Mouse (Mus musculus) spleen, adult 2 months (tissue): ENCODE data around the gene Hid1. TPM values are rescaled to one million over a fixed set of nuclear protein-coding genes. Genes with fewer than 3 reads are reported as not detected.

Experiments
- DNase-seq, 2 experiments: peaks; one replicate each; pipeline versions ENCODE4 v3.0.0 to v3.0.0-alpha.2; 2012 to 2021; ENCODE audit warnings: low spot score in 2 of 2, low read depth in 1 of 2
- H3K27ac ChIP-seq: fragments of 200-500 bp; 2 replicates; pipeline ENCODE4 v1.5.1; 2012; ENCODE audit warnings: low read length, inconsistent platforms; ENCODE audit not compliant: insufficient read depth
- H3K27me3 ChIP-seq: fragments of 200-500 bp; 2 replicates; pipeline ENCODE4 v1.6.1; 2012; ENCODE audit warnings: mild to moderate bottlenecking, moderate library complexity, low read length, inconsistent platforms; ENCODE audit not compliant: control insufficient read depth, insufficient read depth
- H3K36me3 ChIP-seq: fragments of 200-500 bp; 2 replicates; pipeline ENCODE4 v1.6.1; 2012; ENCODE audit warnings: mild to moderate bottlenecking, low read length, inconsistent platforms; ENCODE audit not compliant: control insufficient read depth, insufficient read depth
- H3K4me1 ChIP-seq: fragments of 200-500 bp; 2 replicates; pipeline ENCODE4 v1.6.1; 2011; ENCODE audit warnings: inconsistent platforms; ENCODE audit not compliant: control insufficient read depth, insufficient read depth, insufficient read length
- H3K4me3 ChIP-seq: fragments of 200-500 bp; 2 replicates; pipeline ENCODE4 v1.5.1; 2011; ENCODE audit warnings: mild to moderate bottlenecking, inconsistent platforms; ENCODE audit not compliant: insufficient read depth, insufficient read length; ENCODE audit errors: extremely low read depth
- CTCF ChIP-seq: fragments of 200-500 bp; IDR thresholded peaks from 2 replicates; pipeline ENCODE4 v1.5.1; 2011; ENCODE audit warnings: mild to moderate bottlenecking, inconsistent platforms; ENCODE audit not compliant: insufficient read depth, insufficient read length, insufficient replicate concordance; ENCODE audit errors: extremely low read depth
- POLR2A ChIP-seq: fragments of 200-500 bp; IDR thresholded peaks from 2 replicates; pipeline ENCODE4 v1.6.1; 2011; ENCODE audit warnings: low read depth, low read length, inconsistent platforms
- WGBS: fragments of 180-500 bp; shearing (Covaris S2); methylation state at CpG from one replicate; pipeline ENCODE4 v1.1.7; 2018; 5-methylcytosine and 5-hydroxymethylcytosine counted together
- polyA plus RNA-seq: library from polyadenylated mRNA; depleted of rRNA; stranded (reverse); fragments of >200 nt; gene quantifications from 2 replicates; pipeline ENCODE4 v1.2.3, GENCODE M21; 2012

The Hid1 gene
- polyA plus RNA-seq, 1 experiment, result 17.9 TPM

DNA sequence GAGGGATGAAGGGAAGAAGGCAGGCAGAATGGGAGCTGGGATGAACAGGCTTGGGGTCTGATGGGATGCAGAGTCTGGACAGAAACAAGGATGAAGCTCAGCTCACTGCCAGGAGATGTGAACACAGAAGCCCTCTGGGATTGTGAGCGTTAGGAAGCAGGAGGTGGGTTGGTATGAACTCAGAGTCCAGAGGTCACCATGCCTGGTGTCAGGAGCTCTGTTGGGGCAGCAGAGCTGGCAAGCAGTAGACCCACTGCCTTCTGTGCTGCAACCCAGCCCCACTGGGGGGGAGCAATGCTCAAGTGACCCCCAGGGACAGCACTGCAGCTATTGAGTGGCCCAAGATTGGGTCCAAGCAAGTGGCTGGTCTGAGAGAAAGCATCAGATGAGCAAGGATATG lies 29.7 kb downstream of the Hid1 start:
- no peak overlapping the region for H3K27ac ChIP-seq
- no peaks in the 10 kb centered on the region for H3K36me3 ChIP-seq
- H3K4me1 ChIP-seq, result 0 out of 2 replicates have a peak, but pooled peaks cover 6% of the 10 kb centered on the region
- no peak overlapping the region for H3K4me3 ChIP-seq
- no peak for DNase-seq
- peaks cover 4% of the 10 kb centered on the region; the same call in 1 of the 2 replicates for H3K27me3 ChIP-seq
- TF ChIP-seq POLR2A (no peak), CTCF (no peak)
- 76% methylated on average over 1 of the region's 1 CpGs for WGBS

DNA sequence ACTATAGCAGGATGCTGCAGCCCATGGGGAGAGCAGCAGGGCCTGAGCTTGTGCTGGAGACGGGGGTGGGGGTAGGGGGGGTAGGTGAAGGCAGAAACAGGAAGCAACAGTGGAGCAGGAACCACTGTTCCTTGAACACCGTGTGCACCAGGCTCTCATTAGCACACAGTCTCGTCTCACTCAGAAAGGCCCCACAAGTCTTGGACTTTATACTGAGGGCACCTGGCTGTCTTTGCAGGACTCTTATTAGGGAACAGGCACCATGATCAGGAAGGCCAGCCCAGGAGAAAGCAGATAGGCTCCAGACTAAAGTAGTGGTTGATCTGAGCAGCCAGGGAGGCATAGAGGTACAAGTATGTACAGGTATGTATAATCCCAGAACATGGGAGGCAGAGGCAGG lies 30.2 kb downstream of the Hid1 start:
- Histone ChIP-seq H3K36me3 (no peaks in the 10 kb centered on the region), H3K27me3 (peaks cover 4% of the 10 kb centered on the region; the same call in 1 of the 2 replicates), H3K4me1 (0 out of 2 replicates have a peak, but pooled peaks cover 6% of the 10 kb centered on the region), H3K27ac (no peak overlapping the region), H3K4me3 (no peak overlapping the region)
- no peak for TF ChIP-seq POLR2A
- no peak for TF ChIP-seq CTCF
- WGBS, result 3% methylated on average over 3 of the region's 3 CpGs
- DNase-seq, result no peak

DNA sequence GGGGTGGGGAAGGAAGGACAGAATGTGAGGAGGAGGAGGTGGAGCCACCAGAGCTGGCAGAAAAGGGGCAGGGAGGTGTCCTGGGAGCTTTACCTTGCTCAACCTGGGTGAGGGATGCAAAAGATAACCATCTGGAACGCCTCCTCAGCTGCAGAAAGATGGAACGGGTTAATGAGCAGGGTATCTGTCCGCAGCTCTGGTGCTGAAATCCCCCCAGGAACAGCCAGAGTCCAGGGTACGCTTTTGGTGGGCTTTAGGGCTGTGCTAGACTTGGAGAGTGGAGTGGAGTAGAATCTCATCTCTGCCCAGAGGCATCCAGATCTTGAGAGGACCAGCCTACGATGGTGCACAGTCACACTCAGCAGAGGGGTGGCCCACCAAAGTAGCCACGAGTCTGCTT lies 31.4 kb downstream of the Hid1 start:
- Histone ChIP-seq H3K4me1 (0 out of 2 replicates have a peak, but pooled peaks cover 6% of the 10 kb centered on the region), H3K36me3 (no peaks in the 10 kb centered on the region), H3K27ac (no peak overlapping the region), H3K27me3 (peaks cover 4% of the 10 kb centered on the region; the same call in 1 of the 2 replicates), H3K4me3 (no peak overlapping the region)
- TF ChIP-seq CTCF, result no peak
- no peak for TF ChIP-seq POLR2A
- no peak for DNase-seq
- WGBS, result 22% methylated on average over 6 of the region's 6 CpGs

DNA sequence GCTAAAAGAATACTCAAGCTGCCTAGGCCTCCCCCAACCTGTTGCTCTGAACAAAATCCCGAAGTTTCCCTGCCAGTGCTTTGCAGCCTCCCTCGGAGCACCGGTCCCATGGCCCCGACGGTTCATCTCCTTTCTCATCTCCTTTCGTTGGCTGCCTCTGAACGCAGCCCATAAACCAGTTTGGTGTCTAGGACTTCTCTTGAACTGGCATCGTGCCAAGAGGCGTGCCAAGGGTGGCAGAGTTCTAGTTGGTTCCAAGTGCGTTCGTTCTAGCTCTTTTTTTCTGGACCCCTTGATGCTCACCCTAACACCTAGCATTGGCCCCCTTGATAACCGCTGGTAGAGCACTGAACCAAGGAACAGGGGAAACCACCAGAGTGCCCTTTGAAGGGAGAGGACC lies 32.3 kb downstream of the Hid1 start:
- H3K36me3 ChIP-seq, result no peaks in the 10 kb centered on the region
- H3K27me3 ChIP-seq, result peaks cover 4% of the 10 kb centered on the region; the same call in 1 of the 2 replicates
- TF ChIP-seq CTCF, result no peak
- no peak for DNase-seq
- no peak overlapping the region for H3K27ac ChIP-seq
- no peak overlapping the region for H3K4me3 ChIP-seq
- H3K4me1 ChIP-seq, result 0 out of 2 replicates have a peak, but pooled peaks cover 6% of the 10 kb centered on the region
- WGBS, result 53% methylated on average over 12 of the region's 12 CpGs

DNA sequence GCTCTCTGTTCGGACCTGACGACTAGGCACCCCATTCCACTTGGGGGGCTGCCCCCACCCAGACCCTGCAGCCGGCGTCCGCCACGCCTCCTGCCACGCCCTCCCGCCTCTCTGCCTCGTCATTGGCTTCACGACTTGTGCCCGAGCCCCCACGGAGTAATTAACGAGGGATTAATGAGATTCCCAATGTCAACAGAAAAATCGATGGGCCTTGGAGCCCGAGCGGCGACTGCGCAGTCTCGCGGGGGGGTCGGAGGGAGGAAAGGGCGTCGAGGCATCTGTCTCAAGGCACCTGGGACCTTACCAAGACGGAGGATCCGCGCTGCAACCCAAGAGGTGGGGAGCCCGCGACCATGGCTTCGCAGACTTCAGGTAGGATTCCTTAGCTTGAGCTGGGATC lies 33.0 kb downstream of the Hid1 start, which contains the start of gene Otop3:
TSS of gene Otop3 (plus strand) at position 201 of the 400 bp plus-strand sequence.
- H3K36me3 ChIP-seq, result no peaks in the 10 kb centered on the region
- H3K27ac ChIP-seq, result no peak within 1 kb of the TSS
- no peak within 1 kb of the TSS for H3K4me3 ChIP-seq
- 0 out of 2 replicates have a peak, but pooled peaks cover 6% of the 10 kb centered on the region for H3K4me1 ChIP-seq
- DNase-seq, result no peak
- 12% methylated on average over 29 of the region's 29 CpGs for WGBS
- TF ChIP-seq POLR2A (no peak), CTCF (no peak)
- H3K27me3 ChIP-seq, result peaks cover 4% of the 10 kb centered on the region; the same call in 1 of the 2 replicates

DNA sequence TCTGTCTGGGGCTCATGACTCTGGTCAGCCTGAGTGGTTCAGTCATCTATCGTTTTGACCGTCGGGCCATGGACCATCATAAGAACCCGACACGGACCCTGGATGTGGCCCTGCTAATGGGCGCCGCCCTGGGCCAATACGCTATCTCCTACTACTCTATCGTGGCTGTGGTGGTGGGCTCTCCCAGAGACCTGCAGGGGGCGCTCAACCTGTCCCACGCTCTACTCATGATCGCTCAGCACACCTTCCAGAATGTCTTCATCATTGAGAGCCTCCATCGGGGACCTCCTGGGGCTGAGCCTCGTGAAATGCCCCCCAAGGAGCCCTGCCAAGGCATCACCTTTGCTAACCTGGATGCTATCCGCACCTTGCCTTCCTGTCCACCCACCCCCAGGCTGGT lies 38.2 kb downstream of the Hid1 start:
- H3K4me1 ChIP-seq, result no peaks in the 10 kb centered on the region

DNA sequence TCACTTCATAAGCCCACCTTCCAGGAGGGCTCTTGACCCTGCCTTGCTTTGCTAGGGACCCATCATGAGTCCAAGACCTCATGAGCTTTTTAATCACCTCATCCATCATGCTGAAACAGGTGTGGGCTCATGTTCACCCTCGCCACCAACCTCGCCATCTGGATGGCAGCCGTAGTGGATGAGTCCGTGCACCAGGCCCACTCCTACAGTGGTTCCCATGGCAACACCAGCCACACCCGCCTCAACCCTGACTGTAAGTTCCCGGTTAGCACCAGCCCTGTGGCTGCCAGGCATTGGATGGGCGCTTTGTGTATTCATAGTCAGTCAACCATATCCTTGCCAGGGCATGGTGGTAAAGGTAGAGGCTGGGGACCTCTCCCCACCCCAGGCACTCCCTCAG lies 40.8 kb downstream of the Hid1 start:
- Histone ChIP-seq H3K4me3 (no peak overlapping the region), H3K36me3 (no peaks in the 10 kb centered on the region), H3K27ac (no peak overlapping the region), H3K27me3 (peaks cover 11% of the 10 kb centered on the region), H3K4me1 (no peaks in the 10 kb centered on the region)
- no peak for TF ChIP-seq CTCF
- TF ChIP-seq POLR2A, result no peak
- DNase-seq, result no peak
- WGBS, result 63% methylated on average over 7 of the region's 7 CpGs

More for the DNA sequence above, 38.2 kb downstream of the Hid1 start:
- TF ChIP-seq POLR2A (no peak), CTCF (0 out of 2 replicates have a peak, but pooled peaks have one; percentile 3)
- Histone ChIP-seq H3K27me3 (no peaks in the 10 kb centered on the region), H3K4me3 (no peak overlapping the region), H3K36me3 (no peaks in the 10 kb centered on the region), H3K27ac (no peak overlapping the region)
- WGBS, result 72% methylated on average over 15 of the region's 15 CpGs
- no peak for DNase-seq
